Mouse (Mus musculus): ENCODE data around the gene Mfap3l. TPM values are rescaled to one million over a fixed set of nuclear protein-coding genes. Genes with fewer than 3 reads are reported as not detected.
"Not testable (repeated sequence)": the region's sequence is repeated elsewhere in the genome, so short reads cannot be mapped to it uniquely, and the experiment has no call there.

Gene Mfap3l
- polyA plus RNA-seq (2012; rRNA removed), result 24.6 and 25.3 TPM in 2 replicates

DNA sequence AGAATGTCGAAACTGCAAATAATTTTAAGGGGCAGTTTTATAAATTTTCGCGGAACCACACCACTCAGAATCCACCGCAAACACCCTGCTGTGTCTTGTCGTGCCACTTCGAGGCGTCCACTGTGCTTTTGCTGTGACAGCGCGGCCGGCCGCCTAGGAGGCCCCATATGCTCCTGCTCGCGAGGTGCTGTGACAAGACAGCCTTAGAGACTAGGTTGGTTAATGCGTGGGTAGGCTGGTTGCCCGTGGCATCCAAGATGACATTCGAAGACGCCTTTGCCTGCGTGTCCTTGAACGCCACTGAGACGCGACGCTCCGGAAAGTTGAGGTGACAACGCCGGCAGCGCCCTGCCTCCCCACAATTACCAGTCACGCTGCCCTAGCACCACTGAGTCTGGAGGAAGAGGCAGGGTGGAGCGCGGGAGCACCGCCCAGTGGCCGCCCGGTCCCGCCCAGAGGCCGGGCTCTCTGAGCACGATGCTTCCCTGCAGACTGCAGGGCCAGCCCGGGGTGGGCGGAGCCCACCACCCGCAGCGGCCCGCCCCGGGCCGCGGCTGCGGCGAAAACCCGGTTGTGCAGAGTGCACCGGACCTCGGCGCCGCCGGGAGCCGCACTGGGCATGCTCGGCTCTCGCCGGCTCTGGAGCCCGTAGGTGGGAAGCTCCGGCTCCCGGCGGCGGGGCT, at the start of gene Mfap3l:
TSS of gene Mfap3l (plus strand) at position 578 of the 683 bp plus-strand sequence.
- Histone ChIP-seq H3K27me3 (ENCODE audit: control insufficient read depth, insufficient read depth, low read length) (no peaks in the 10 kb centered on the region), H3K4me3 (replicated peaks; ENCODE audit: insufficient read depth, low read depth, low read length) (peak within 1 kb of the TSS; percentile 56), H3K4me1 (ENCODE audit: control insufficient read depth, insufficient read depth, low read length) (no peaks in the 10 kb centered on the region), H3K27ac (ENCODE audit: insufficient read depth, low read length) (peak within 1 kb of the TSS; percentile 71)
- WGBS, result under 1% methylated on average over 60 of the region's 60 CpGs
- TF ChIP-seq POLR2A (IDR thresholded peaks at IDR 0.05; ENCODE audit: borderline replicate concordance, insufficient read depth, low read length), result peak; percentile 42; the same call in 1 of the 2 replicates
- TF ChIP-seq CTCF (IDR thresholded peaks at IDR 0.05; ENCODE audit: borderline replicate concordance, insufficient read depth, low read depth, low read length), result no peak
- peak in 1 of 2 experiments; percentile 95 for DNase-seq

DNA sequence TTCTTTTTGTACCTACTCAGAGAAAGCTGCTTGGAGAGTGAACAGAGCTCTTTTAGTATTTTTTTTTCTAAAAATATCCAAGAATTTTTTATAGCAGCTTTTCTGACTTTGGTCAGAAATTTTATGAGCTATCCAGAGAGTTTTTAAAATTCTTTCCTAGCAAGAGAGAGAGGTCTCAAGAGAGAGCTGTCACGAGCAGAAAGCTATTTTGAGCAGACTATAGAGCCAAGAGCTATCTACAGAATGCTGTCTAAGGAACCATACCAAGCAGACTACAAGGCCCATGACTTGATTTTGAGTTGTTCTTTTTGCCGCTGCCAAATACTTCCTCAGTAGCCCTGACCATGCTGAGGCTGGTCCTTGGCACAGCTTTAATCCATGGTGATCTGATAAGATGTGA, 49.3 kb upstream of the Mfap3l start:
- Histone ChIP-seq H3K27me3 (ENCODE audit: control insufficient read depth, insufficient read depth, low read length) (no peaks in the 10 kb centered on the region), H3K4me1 (ENCODE audit: control insufficient read depth, insufficient read depth, low read length) (no peaks in the 10 kb centered on the region), H3K27ac (ENCODE audit: insufficient read depth, low read length) (no peak overlapping the region), H3K4me3 (replicated peaks; ENCODE audit: insufficient read depth, low read depth, low read length) (no peak overlapping the region)
- 55% methylated on average over 2 of the region's 2 CpGs for WGBS
- DNase-seq, result no peak
- TF ChIP-seq POLR2A (IDR thresholded peaks at IDR 0.05; ENCODE audit: borderline replicate concordance, insufficient read depth, low read length) (no peak), CTCF (IDR thresholded peaks at IDR 0.05; ENCODE audit: borderline replicate concordance, insufficient read depth, low read depth, low read length) (no peak)

DNA sequence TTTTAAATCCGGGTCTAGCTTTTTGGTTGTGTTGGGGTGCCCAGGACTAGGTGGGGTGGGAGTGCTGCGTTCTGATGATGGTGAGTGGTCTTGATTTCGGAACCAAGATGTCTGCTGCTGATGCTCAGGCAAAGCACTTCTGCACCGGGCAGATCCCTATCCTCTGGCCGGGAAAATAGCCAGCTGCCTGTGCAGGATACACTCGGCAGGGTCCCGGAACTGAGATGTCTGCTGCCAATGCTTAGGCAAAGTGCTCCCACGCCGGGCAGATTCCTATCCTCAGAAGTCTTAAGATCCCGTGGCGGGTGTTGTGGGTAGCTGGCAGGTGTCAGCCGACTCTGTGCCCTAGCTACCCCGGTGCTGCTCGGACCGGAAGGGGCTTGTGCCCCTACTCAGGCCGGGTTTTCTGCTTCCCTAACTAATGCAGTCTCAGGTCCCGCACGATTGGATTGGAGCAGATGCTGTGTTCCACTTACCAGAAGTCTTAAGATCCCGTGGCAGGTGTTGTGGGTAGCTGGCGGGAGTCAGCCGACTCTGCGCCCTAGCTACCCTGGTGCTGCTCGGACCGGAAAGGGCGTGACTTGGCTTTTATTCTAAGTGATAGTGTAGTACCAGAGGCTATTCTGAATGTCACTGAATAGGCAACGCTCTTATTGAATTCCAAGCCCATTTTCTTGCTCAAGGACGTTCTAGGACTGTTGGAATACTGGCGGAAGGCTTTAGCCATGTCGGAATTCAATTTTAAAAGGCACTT, 41.1 kb upstream of the Mfap3l start:
- not testable (repeated sequence) for H3K4me1 ChIP-seq (ENCODE audit: control insufficient read depth, insufficient read depth, low read length); H3K4me3 ChIP-seq (replicated peaks; ENCODE audit: insufficient read depth, low read depth, low read length); H3K27ac ChIP-seq (ENCODE audit: insufficient read depth, low read length); H3K27me3 ChIP-seq (ENCODE audit: control insufficient read depth, insufficient read depth, low read length); DNase-seq
- WGBS, result 81% methylated on average over 29 of the region's 29 CpGs

DNA sequence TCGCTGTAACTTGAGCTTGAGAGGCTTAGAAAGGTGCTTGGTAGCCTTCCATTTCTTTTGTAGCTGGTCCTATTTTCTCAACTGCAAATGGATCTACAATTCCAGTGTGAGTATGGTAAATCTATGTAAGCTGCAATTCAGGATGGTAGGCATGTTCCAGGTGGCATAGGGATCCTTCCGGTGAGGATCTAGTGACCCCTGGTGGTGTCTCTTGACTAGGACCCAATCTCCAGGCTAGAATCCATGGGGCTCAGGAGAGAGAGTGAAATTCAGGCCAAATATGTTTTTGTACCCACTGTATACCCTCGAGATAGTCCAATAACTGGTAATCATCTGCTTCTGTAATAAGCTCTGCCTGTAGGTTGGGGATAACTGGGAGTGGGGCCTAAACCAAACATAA, 37.9 kb upstream of the Mfap3l start:
- H3K27me3 ChIP-seq (ENCODE audit: control insufficient read depth, insufficient read depth, low read length), result no peaks in the 10 kb centered on the region
- 73% methylated on average over 3 of the region's 3 CpGs for WGBS
- TF ChIP-seq POLR2A (IDR thresholded peaks at IDR 0.05; ENCODE audit: borderline replicate concordance, insufficient read depth, low read length) (no peak), CTCF (IDR thresholded peaks at IDR 0.05; ENCODE audit: borderline replicate concordance, insufficient read depth, low read depth, low read length) (peak; percentile 44; the same call in 1 of the 2 replicates)
- no peak overlapping the region for H3K4me3 ChIP-seq (replicated peaks; ENCODE audit: insufficient read depth, low read depth, low read length)
- no peaks in the 10 kb centered on the region for H3K4me1 ChIP-seq (ENCODE audit: control insufficient read depth, insufficient read depth, low read length)
- H3K27ac ChIP-seq (ENCODE audit: insufficient read depth, low read length), result no peak overlapping the region
- peak in 1 of 2 experiments; percentile 14 for DNase-seq

DNA sequence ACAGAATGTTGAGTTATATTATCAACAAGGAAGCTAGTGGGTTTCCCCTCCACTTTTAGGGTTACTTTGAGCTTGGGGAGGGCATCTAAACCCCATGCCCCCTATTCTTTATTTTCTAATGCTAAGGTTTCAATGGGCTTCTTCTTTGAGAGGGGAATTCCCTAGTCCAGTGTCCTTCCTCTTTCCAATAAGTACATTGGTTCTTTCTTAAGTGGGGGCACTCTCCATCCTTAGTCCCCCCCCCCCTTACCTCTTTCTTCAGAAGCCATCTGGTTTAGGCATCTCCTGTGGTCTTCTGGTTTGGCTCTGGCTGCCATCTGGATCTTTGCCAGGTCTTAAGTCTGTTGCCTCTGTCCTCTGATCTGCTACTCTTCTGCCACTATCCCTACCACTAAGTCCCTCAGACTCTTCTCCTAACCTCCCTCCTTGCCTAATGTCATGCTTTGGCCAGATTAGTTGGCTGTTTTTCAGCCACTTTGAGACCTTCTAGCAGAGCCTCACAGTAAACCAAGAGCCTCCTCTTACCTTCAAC, 21.0 kb upstream of the Mfap3l start:
- DNase-seq, result no peak
- no peak overlapping the region for H3K27ac ChIP-seq (ENCODE audit: insufficient read depth, low read length)
- no peaks in the 10 kb centered on the region for H3K27me3 ChIP-seq (ENCODE audit: control insufficient read depth, insufficient read depth, low read length)
- TF ChIP-seq POLR2A (IDR thresholded peaks at IDR 0.05; ENCODE audit: borderline replicate concordance, insufficient read depth, low read length), result no peak
- no peak for TF ChIP-seq CTCF (IDR thresholded peaks at IDR 0.05; ENCODE audit: borderline replicate concordance, insufficient read depth, low read depth, low read length)
- no peaks in the 10 kb centered on the region for H3K4me1 ChIP-seq (ENCODE audit: control insufficient read depth, insufficient read depth, low read length)
- no peak overlapping the region for H3K4me3 ChIP-seq (replicated peaks; ENCODE audit: insufficient read depth, low read depth, low read length)

DNA sequence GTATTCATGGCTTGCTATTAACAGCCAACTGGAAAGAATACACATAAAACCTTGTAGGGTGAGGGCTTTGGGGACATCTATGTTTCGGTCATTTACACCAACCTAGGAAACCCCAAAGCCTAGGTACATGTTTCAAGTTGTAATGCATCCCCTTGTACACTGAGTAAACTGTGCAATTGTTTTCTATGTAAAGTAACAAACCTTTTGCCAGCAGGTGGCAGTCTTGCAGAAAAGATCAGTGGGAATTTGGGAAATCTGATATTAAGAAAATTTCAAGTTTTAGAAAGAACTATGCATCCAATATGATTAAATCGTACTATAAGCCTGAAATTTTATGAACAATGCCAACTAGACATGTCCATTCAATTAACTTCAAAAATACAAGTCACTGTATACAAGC, 15.7 kb upstream of the Mfap3l start:
- Histone ChIP-seq H3K27me3 (ENCODE audit: control insufficient read depth, insufficient read depth, low read length) (no peaks in the 10 kb centered on the region), H3K27ac (ENCODE audit: insufficient read depth, low read length) (no peak overlapping the region), H3K4me3 (replicated peaks; ENCODE audit: insufficient read depth, low read depth, low read length) (no peak overlapping the region), H3K4me1 (ENCODE audit: control insufficient read depth, insufficient read depth, low read length) (no peaks in the 10 kb centered on the region)
- TF ChIP-seq CTCF (IDR thresholded peaks at IDR 0.05; ENCODE audit: borderline replicate concordance, insufficient read depth, low read depth, low read length) (peak; percentile 25; the same call in 1 of the 2 replicates), POLR2A (IDR thresholded peaks at IDR 0.05; ENCODE audit: borderline replicate concordance, insufficient read depth, low read length) (no peak)
- DNase-seq, result peak in 1 of 2 experiments; percentile 27
- 33% methylated on average over 2 of the region's 2 CpGs for WGBS

DNA sequence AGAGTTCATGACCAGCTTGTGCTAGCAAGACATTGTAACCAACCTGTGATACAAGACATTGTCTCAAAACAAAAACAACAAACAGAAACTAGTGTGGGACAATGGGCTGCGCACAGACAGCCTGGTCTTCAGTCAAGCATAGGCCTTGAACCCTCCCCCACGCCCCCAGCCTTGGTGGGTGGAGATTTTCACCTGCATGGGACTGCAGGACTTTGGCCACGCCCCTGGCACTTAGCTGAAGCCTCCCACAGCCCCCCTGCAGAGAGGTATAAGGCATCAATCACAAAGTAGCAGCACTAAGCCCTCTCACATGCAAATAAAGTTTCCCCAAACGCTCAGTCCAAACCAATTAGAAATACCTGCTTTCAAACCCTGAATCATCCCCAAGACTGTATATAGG, 11.1 kb upstream of the Mfap3l start:
- DNase-seq, result no peak
- 65% methylated on average over 4 of the region's 4 CpGs for WGBS
- Histone ChIP-seq H3K27me3 (ENCODE audit: control insufficient read depth, insufficient read depth, low read length) (no peaks in the 10 kb centered on the region), H3K27ac (ENCODE audit: insufficient read depth, low read length) (no peak overlapping the region), H3K4me3 (replicated peaks; ENCODE audit: insufficient read depth, low read depth, low read length) (no peak overlapping the region), H3K4me1 (ENCODE audit: control insufficient read depth, insufficient read depth, low read length) (no peaks in the 10 kb centered on the region)
- TF ChIP-seq CTCF (IDR thresholded peaks at IDR 0.05; ENCODE audit: borderline replicate concordance, insufficient read depth, low read depth, low read length) (no peak), POLR2A (IDR thresholded peaks at IDR 0.05; ENCODE audit: borderline replicate concordance, insufficient read depth, low read length) (no peak)

DNA sequence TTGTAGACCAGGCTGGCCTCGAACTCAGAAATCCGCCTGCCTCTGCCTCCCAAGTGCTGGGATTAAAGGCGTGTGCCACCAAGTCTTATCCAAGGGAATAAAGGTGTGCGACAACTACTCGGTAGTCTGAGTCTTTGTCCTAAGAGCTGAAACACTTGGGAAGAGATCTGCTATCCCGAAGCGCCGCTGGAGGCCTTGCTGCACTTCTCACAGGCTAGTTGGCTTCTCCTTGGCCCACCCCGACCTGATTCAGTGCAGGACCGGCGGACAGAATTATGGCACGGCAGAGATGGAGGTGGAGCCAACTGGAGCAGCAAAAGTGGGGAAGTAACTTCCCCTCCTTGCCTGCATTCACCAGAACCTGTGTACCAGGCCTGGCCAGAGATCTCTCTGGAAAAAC, 10.6 kb upstream of the Mfap3l start:
- Histone ChIP-seq H3K27ac (ENCODE audit: insufficient read depth, low read length) (no peak overlapping the region), H3K27me3 (ENCODE audit: control insufficient read depth, insufficient read depth, low read length) (no peaks in the 10 kb centered on the region), H3K4me3 (replicated peaks; ENCODE audit: insufficient read depth, low read depth, low read length) (no peak overlapping the region), H3K4me1 (ENCODE audit: control insufficient read depth, insufficient read depth, low read length) (no peaks in the 10 kb centered on the region)
- DNase-seq, result no peak
- 89% methylated on average over 12 of the region's 12 CpGs for whole genome bisulfite sequencing
- TF ChIP-seq CTCF (IDR thresholded peaks at IDR 0.05; ENCODE audit: borderline replicate concordance, insufficient read depth, low read depth, low read length) (no peak), POLR2A (IDR thresholded peaks at IDR 0.05; ENCODE audit: borderline replicate concordance, insufficient read depth, low read length) (no peak)

Measured in cerebellum, adult 2 months (tissue).